Mouse (Mus musculus) frontal cortex, postnatal 25 days (tissue): ENCODE results near the gene Itga11.
"Not testable (repeated sequence)": the region's sequence is repeated elsewhere in the genome, so short reads cannot be mapped to it uniquely, and the experiment has no call there.

Experiments
- DNase-seq, 2 experiments: peaks; one replicate each; pipeline ENCODE4 v3.0.0; 2022; ENCODE audit warnings: low spot score in 2 of 2

The Itga11 gene

DNA sequence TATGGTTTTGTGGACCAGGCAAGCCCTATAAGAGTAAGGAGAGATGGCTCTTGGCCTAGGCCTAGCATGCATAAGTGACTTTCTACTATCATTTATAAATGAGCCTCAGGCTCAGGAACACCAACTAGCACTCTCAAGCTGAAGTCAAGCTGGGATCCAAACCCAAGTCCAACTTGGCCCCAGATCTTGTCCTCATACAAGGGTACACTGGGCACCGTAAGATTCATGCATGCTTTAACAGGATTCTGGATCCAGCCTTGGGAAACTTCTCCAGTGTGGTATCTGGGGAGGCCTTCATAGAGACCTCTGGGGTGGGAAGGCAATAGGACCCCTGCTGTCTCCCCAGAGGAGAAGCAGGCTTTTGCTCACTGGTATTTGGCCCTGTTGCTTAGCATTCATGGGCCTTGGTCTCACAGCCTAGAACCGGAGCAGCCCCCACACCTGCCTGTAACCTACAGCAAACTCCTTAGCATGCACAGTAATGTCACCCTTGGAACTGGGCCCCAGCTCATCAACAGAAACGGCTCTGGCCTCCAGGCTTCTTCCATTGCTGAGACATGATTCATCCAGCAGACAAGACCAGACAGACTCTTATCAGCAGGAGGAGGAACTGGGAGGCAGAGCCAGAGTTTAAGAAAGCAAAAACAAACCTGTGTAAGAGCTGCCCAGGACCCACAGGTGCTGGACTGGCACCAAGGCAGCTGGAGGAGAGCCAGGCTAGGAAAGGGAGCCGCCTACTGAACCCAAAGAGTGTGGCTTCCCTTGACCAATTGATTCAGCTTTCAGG, 140.4 kb downstream of the Itga11 start:
- no peak for DNase-seq

DNA sequence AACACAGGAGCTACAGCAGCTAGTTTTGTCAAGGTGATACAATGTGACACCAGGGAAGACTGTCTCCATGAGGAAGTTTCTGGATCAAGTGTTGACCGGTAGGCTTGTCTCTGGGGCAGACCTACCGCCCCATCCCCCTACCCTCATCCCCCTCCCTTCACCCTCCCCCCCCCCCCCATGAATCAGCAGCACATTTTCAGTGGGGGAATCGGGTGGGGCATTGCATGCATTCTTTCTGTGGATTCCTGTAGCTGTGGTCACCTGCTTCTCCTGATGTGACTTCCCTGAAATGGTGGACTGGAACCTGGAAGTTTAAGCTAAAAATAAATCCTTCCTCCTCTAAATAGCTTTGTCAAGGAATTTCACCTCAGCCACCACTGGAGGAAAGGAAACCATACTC, 141.9 kb downstream of the Itga11 start:
- no peak for DNase-seq

DNA sequence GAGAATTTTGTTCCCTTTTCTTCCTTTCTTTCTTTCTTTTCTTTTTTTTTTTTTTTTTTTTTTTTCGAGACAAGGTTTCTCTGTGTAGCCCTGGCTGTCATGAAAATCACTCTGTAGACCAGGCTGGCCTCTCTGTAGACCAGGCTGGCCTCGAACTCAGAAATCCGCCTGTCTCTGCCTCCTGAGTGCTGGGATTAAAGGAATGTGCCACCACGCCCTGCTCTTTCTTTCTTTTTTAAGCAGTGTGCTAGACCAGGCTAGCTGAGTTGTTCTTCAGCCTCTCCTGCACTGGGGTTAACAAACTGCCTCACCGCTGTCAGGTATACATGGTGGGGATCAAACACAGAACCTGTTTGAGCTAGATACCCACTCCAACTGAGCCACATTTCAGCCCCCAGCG, 142.3 kb downstream of the Itga11 start:
- not testable (repeated sequence) for DNase-seq

DNA sequence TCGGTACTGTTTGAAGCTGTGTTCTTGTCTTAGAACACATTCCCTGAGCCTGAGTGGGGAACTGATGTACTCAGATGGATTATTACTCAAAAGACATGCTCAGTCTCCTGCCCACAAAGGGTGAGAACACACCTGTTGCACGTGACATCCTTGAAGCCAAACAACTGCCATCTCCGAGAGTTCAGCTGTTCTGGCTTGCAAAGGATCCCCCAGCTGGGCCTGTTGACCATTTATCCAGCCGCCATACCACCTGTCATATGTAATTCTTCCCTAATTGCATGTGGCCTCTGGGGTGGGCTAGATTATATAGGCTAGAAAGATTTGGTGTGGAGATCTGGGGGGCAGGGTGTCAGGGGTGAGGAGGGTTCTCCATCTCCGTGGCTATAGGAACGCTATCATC, 143.2 kb downstream of the Itga11 start:
- no peak for DNase-seq

DNA sequence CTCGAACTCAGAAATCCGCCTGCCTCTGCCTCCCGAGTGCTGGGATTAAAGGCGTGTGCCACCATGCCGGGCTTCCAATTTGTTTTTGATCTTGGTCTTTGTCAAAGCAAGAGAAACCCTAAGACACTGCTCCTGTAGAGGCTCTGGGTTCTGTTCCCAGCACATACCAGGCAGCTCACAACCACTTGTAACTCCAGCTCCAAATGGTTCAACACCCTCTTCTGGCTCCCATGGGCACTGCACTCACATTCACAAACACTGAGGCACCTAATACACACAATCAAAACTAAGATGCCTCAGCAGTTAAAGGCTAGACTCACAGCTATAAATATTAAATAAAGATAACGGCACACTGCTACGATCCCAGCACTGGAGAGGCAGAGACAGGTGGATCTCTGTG, 144.2 kb downstream of the Itga11 start:
- DNase-seq, result no peak

DNA sequence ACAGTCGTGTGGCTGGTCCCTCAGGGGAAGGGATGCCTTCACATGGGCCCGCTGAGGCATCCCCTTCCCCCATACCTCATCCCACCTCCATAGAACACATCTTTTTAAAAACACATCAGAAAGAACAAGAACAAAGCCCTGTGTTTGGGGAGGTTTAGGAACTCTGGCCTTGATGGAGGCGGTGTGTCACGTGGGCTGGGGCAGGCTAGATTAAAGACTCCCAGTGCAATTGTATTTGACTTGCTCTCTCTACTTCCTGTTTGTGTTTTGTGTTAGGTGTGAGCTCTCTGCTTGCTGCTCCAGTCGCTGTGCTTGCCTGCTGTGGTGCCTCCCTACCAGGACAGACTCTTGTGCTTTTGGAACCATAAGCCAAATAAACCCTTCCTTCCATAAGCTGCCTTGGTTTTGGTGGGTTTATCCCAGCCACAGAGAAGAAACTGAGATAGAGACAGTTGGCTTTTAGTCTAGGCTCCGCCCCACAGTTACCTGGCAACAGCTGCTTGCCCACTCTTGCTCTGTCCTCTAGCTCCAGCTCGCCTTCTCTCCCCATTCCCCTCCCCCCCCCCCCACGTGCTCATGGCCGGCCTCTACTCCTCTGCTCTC, 148.3 kb downstream of the Itga11 start:
- no peak for DNase-seq

DNA sequence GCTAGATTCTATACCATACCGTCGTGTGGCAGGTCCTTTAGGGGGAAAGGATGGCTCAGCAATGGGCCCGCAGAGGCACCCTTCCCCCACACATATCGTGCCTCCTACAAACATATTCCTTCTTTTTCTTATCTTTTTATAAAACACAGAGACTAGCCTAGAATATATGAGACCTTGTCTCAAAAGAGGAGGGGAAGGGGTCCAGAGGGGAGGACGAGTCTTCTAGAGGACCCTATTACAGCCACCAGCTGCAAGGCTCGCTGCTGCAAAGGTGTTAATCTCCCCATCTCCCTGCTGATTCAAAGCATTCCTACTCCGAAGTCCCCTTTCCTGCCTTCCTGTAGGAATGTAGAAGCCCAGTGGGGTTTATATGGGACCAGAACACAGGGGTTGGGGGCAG, 148.8 kb downstream of the Itga11 start:
- no peak for DNase-seq

DNA sequence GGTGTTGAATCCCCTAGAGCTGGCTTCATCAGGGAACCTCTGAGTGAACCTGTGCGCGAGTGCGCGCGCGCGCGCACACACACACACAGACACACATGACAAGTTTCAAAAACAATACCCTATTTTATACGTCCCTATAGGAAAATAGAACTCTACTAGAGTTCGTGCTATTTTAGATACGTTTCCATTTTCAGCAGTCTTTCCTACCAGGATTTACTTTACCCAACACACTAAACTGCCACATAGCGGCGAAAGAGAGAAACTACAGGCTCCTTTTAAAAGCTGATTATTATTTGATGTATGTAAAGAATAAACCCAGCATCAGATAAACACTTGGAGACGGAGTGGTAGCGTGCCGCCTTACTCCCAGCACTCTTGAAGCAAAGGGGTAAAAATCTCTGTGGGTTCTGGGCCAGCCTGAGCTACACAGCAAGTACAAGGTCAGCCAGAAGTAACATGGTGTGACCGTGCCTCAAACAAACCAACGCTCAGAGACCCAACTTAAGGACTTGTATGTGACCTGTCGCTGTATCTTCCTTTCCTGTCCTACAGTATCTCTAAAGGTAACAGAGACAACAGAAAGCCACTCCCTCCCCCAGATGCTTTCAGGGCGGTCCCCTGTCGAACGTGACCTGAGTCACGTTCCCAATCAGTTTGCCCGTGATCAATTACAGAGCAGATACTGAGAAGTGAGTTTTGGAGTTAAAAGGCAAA, 150.5 kb downstream of the Itga11 start:
- no peak for DNase-seq

DNA sequence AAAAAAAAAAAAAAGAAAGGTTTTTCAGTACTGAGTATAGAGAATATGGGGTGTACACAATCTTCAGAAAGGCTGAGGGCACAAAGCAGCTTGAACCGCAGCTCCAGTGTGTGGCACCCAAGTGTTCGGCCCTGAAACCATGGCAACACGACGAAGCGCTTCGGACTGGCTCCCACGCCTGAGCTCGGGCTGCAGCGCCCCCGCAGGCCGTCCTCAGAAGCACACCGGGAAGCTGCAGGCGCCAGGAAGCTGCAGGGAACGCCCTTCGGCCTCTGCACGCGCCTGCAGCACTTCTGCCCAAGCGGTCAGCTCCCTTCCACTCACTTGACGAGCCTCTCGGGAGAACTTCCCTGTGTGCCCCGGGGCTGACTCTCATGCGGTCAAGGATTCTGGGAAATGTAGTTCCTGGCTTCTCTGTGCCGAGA, 151.0 kb downstream of the Itga11 start:
- DNase-seq, result peak; percentile 84 to 89

DNA sequence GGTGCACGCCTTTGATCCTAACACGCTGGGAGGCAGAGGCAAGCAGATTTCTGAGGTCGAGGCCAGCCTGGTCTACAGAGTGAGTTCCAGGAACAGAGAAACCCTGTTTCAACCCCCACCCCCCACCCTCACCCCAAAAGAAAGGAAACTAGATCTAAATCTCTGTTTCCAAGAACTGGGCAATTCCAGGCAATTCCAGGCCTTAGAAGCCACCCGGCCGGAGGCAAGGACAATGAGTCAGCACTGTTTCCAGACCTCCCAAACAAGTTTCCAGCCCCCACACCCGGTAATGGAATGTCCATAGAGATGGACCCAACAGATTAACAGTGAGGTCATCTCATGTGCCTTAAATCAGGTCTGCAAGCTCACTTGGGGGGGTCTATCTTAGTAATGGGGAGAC, 152.3 kb downstream of the Itga11 start:
- no peak for DNase-seq
